In genomic region chr1:77281741-77282140, GRCm38 (mm10) we compare ENCODE assay signal across 21 mouse cellular contexts.
A peak's percentile ranks its signal among the peaks of the same experiment; 100 is the strongest.
DNase-seq lines count a peak whose midpoint lies in the region; ATAC-seq and TF ChIP-seq lines count a peak whose summit lies in the region.
"Had no signal": no experiment of that assay in that cellular context is flagged by ENCODE, and none has a peak within 500 bp of the region (broad histone marks: within the 10 kb centered on the region; RNA-seq: fewer than 3 reads in every experiment).

No protein-coding gene starts in this region.

- no peaks in the 10 kb centered on the region for H3K36me3 ChIP-seq in liver, embryonic 14.5 days (replicated peaks; ENCODE audit: control insufficient read depth, insufficient read depth, low read depth)
- H3K36me3 ChIP-seq: hindbrain, embryonic 15.5 days had no signal

- peak overlapping the region; percentile 63 for H3K4me2 ChIP-seq in liver, embryonic 14.5 days (ENCODE audit: low read depth)
- H3K4me2 ChIP-seq: forebrain, embryonic 13.5 days; hindbrain, embryonic 15.5 days had no signal

- no peaks in the 10 kb centered on the region for H3K9me3 ChIP-seq in liver, embryonic 14.5 days (ENCODE audit: control insufficient read depth, low read length)
- H3K9me3 ChIP-seq: forebrain, embryonic 13.5 days; hindbrain, embryonic 15.5 days had no signal

- 16% methylated on average over 4 of the region's 4 CpGs for WGBS in liver, embryonic 14.5 days (ENCODE audit: insufficient replicate concordance)

- peak overlapping the region; percentile 81 for H3K27ac ChIP-seq in liver, embryonic 14.5 days
- H3K27ac ChIP-seq: forebrain, embryonic 13.5 days; heart, adult 2 months; hindbrain, embryonic 15.5 days had no signal

- H3K4me1 ChIP-seq in liver, embryonic 14.5 days (replicated peaks; ENCODE audit: control insufficient read depth in 2 of 2, insufficient read depth in 2 of 2, low read length in 1 of 2), result peaks cover 28% of the 10 kb centered on the region in 2 experiments
- H3K4me1 ChIP-seq: forebrain, embryonic 13.5 days; hindbrain, embryonic 15.5 days had no signal

- peak; percentile 91 for TF ChIP-seq EP300 in liver, embryonic 14.5 days (IDR thresholded peaks at IDR 0.05; ENCODE audit: low read depth)

- DNase-seq in spleen, postnatal 36 days (ENCODE audit: low spot score in 2 of 2), result peak; percentile 4 to 29
- DNase-seq in spleen, postnatal 14 days (ENCODE audit: low spot score in 2 of 2), result no peak
- peak in 1 of 3 experiments; percentile 91 for DNase-seq in liver, embryonic 14.5 days (ENCODE audit: low read depth in 3 of 3, low spot score in 3 of 3)
- no peak for DNase-seq in adrenal gland, adult 2 months
- no peak for DNase-seq in layer of hippocampus, postnatal 36 days
- DNase-seq in thymus, postnatal 10 days (ENCODE audit: low spot score in 2 of 2), result no peak
- DNase-seq: adrenal gland, postnatal 14 days; cerebellum, adult 18-20 months; cerebellum, postnatal 36 days; gastrocnemius, postnatal 10 days; heart, adult 2 months; heart, postnatal 4 days; right cerebral cortex, postnatal 4 days; thymus, postnatal 4 days had no signal

- no peaks in the 10 kb centered on the region for H3K27me3 ChIP-seq in liver, embryonic 14.5 days (ENCODE audit: control insufficient read depth, insufficient read depth, low read length)
- H3K27me3 ChIP-seq: forebrain, embryonic 13.5 days; hindbrain, embryonic 15.5 days; Patski had no signal

- ATAC-seq in erythroblast, adult 5-6 weeks (replicated peaks; ENCODE audit: low FRiP score, poor library complexity, severe bottlenecking), result peak; percentile 92
- peak; percentile 94 for ATAC-seq in liver, embryonic 14.5 days (ENCODE audit: insufficient read depth)
- ATAC-seq: activated CD4-positive, CD25-positive, alpha-beta regulatory T cell, adult 4 months; forebrain, embryonic 13.5 days; intestine, embryonic 16.5 days; midbrain, embryonic 16.5 days; Patski had no signal

- H3K9ac ChIP-seq in liver, embryonic 14.5 days (replicated peaks), result peak overlapping the region; percentile 34
- H3K9ac ChIP-seq: forebrain, embryonic 13.5 days; hindbrain, embryonic 15.5 days had no signal

- H3K4me3 ChIP-seq in liver, embryonic 14.5 days (ENCODE audit: insufficient read depth in 1 of 2, low read depth in 2 of 2, low read length in 2 of 2), result no peak overlapping the region
- H3K4me3 ChIP-seq: forebrain, embryonic 13.5 days; heart, adult 2 months; hindbrain, embryonic 15.5 days had no signal

- TF ChIP-seq CTCF in liver, embryonic 14.5 days (IDR thresholded peaks at IDR 0.05; ENCODE audit: low read depth), result no peak

Comparison
In these comparisons a context has a peak if more than half of its experiments do, and no peak if none do; other contexts are left out.
1. DNase-seq: peak in spleen, postnatal 36 days (2 of 2); none in spleen, postnatal 14 days (0 of 2), adrenal gland, adult 2 months (single experiment), layer of hippocampus, postnatal 36 days (0 of 2) and thymus, postnatal 10 days (0 of 2).